Mouse (Mus musculus) gastrocnemius, postnatal 4 days (tissue): ENCODE data around the gene Prn. TPM values are rescaled to one million over a fixed set of nuclear protein-coding genes. Genes with fewer than 3 reads are reported as not detected.

ENCODE experiments used
- DNase-seq, 2 experiments: peaks; one replicate each; pipeline ENCODE4 v3.0.0; 2021 to 2022; ENCODE audit warnings: low spot score in 2 of 2, mixed read lengths in 2 of 2
- total RNA-seq, 2 experiments: library from RNA; stranded (reverse); gene quantifications; 2 replicates each; pipeline ENCODE4 v1.2.3; 2021

Gene Prn
- total RNA-seq, 2 experiments from 2014 or later = not detected

- peak in 1 of 2 experiments; percentile 2 for DNase-seq
Measured at GRCm38 (mm10) chr2:131948156-131948555, 38.4 kb downstream of the Prn start.

DNA sequence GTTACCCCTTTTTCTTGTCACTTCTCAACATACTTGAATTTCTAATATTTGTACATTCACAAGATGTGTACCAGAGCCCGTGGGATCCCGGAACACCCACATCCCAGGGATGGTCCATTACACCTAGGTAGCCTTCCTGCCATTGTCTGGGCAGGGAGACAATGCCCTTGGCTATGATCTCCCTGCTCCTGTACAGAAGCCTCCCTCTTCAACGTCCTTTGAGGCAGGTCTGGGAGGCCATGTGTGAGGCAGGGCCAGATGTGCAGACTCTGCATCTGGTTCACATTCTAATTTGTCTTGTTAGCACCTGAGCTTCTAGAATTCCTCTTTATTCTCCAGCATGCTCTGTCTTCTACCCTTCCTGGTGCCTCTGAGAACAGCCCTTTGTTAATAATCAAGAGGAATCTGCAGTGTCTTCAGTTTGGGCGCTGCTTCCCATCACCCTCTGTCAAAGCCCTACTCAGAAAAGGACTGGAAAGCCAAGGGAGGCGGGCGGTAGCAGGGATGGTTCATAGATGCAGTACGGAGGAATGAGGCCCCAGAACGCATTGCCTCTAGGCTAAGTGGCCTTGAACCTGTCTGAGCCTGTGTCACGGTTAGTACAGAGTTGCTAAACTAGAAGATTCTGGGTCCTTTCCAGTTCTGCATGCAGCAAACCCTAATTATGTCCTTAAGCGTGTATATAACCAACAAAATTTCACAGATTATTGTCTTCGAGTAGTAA is 39.3 kb downstream of the Prn start:
- peak in 1 of 2 experiments; percentile 9 for DNase-seq

DNA sequence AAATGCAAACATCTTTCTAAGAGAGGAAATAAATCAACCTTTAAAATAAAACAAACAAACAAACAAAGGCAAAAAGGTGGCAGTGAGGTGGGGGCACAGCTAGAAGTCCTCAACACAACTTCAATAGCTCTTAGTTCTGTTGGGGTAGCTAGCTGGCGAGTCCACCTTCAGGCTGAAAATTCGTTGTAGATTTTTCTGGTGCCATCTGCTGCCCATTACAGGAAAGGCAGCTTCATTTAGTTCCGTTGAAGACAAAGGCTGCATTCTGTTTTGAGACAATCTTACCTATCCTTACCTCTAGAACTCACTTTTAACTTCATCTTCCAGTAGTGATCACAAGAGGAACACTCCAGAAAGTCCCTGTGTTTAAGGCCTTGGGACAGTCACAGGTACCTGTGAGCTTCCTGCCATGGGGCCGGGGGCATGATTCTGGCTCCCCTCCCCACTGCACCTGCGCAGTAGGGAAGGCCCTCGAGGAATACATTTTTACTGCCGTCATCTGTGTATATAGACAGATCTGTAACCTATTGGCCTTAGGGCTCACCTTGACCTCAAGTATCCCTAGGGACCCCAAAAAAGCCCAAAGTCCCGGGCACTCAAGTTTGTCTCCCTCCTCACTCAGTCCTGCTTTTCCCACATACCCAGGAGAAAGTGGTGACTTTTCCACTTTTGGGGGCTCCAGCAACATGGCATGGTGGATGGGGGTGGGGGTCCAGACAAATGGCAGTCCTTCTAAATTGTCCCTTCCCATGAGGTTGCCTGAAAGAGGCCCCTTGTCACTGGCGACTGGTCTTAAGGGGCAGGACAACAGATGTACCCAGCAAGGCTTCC is 40.2 kb downstream of the Prn start:
- peak in 1 of 2 experiments; percentile 6 for DNase-seq

DNA sequence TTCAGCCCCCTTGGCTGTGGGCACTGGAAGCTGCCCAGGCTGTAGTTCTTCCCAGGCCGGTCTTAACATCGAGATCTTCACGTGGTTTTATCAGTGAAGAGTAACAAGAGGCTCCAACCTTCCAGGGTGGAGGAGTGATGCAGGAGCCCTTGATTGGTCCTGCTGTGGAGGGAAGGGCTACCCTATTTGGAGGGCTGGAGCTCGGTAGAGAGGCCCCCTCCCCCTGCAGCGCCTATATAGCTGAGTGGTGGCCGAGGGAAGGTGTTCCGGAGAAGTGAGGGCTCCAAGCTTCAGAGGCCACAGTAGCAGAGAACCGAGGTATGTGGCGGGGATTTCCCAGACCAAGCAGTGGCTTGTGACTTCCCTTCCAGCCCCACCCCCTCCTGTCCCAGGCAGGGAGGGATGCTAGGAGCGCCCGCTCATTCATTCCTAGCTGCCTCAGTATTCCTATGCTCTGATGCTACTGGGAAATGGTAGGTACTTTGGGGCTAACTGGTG is 40.9 kb downstream of the Prn start, which contains the start of gene Prnd:
TSS of gene Prnd (plus strand) at position 264 of the 498 bp plus-strand sequence.
- no peak for DNase-seq

DNA sequence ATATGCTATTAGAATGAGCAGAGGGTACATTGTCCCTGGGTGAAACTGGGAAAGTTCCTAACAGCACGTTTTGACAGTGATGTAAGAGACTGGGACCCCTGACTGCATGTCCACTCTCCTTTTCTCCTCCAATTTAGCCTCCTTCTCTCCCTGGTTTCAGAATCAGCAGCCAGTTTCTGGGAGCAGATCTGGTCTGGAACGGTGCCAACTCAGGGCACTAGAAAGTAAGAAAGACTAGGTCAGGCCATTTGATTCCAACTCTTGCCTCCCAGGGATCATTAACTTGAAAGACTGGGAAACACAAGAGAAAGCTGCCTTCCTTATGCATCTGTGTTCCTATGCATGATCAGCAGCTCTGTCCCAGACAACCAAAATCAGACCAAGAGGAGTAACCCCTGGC is 42.7 kb downstream of the Prn start:
- no peak for DNase-seq

DNA sequence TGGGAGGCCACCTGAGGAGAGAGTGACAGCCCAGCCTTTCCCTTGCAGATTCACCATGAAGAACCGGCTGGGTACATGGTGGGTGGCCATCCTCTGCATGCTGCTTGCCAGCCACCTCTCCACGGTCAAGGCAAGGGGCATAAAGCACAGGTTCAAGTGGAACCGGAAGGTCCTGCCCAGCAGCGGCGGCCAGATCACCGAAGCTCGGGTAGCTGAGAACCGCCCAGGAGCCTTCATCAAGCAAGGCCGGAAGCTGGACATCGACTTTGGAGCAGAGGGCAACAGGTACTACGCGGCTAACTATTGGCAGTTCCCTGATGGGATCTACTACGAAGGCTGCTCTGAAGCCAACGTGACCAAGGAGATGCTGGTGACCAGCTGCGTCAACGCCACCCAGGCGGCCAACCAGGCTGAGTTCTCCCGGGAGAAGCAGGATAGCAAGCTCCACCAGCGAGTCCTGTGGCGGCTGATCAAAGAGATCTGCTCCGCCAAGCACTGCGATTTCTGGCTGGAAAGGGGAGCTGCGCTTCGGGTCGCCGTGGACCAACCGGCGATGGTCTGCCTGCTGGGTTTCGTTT is 43.3 kb downstream of the Prn start:
- peak in 1 of 2 experiments; percentile 14 for DNase-seq

- no peak for DNase-seq
Measured at GRCm38 (mm10) chr2:131953711-131954110, 44.0 kb downstream of the Prn start.

- DNase-seq = no peak
Measured at GRCm38 (mm10) chr2:131954835-131955234, 45.1 kb downstream of the Prn start.

DNA sequence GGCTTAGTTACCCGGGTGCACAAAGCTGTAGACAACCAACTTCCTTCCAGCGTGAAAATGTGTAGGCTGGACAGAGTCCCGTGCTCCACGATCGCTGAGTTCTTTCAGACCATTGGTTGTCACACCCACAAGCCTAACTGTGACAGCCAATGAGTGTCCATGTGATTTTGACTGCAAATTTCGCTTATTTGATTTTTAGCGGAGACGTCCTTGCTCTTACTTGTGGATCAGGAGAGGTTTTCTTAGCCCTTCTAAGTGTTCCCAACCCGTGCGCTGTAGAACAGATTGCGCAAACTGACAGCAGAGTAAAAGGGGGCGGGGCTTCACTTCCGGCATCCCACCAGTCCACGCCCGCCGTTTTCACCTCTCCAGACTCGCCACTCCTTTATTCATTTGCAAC is 45.5 kb downstream of the Prn start:
- peak in 1 of 2 experiments; percentile 16 for DNase-seq

DNA sequence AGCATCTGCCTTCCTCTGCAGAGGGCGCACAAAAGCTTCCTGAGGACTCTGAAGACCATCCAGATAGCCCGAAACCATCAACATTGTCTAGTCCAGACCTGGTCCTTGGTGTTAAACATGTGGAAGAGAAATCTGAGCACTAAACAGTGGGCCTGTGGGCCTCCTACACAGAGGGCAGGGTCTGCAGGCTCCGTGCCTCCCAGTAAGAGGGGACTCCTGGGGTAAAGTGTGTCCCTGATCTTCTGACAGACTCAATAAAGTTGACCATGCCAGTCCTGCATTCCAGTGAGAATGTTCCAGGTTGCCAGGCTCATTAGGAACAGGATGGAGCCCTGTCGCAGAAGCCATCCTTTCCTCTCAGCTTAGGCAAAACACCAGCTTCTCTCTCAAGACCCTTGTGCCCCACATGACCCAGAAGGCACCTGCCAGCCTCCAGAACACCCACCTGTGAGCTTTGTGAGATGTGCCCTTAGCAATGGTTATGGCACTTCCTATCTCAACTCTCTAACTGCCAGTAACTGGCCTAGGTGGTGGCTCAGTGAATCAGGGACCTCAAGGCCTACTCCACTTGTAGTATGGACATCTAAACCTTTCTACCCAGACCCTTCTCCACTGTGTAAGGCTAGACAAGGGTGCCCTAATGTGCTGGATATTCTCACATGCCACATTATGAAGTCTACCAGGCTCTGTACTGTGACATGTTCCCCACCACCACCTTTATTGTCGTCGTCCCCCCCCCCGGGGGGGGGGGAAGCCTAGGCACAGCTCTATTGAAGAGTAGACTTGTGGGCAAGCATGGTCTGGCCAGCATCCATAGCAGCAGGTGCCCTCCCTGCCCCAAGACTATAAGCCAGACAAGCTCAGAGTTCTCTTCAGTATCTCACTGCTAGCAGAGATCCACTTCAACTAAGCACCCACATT is 46.8 kb downstream of the Prn start:
- peak in 1 of 2 experiments; percentile 13 for DNase-seq

- DNase-seq = peak in 1 of 2 experiments; percentile 15
Measured at GRCm38 (mm10) chr2:131957731-131958222, 48.0 kb downstream of the Prn start.

DNA sequence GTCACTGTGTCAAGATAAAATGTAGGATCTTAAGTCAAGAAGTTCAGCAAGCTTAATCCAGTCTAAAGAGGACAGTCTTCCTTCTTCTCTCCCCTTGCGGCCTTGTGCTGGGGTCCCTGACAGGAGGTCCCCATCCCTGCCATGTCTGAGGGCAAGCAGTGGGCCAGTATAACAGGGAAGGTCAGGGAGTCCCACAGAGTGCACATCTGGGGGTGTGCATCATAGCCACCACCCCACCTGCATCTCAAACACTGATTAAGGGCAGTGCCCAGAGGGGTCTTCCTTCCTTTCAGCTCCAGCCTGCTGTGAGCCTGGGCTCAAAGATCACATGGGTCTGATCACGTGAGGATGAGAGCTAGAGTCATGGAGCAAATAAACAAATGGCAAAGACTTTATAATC is 51.9 kb downstream of the Prn start:
- DNase-seq = no peak

- DNase-seq = no peak
Measured at GRCm38 (mm10) chr2:131970597-131970996, 60.8 kb downstream of the Prn start.

- DNase-seq = no peak
Measured at GRCm38 (mm10) chr2:131971098-131971497, 61.3 kb downstream of the Prn start.

- no peak for DNase-seq
Measured at GRCm38 (mm10) chr2:131976663-131977062, 66.9 kb downstream of the Prn start.

- DNase-seq = peak in 1 of 2 experiments; percentile 31
Measured at GRCm38 (mm10) chr2:131980866-131981265, 71.1 kb downstream of the Prn start.

- peak in 1 of 2 experiments; percentile 51 for DNase-seq
Measured at GRCm38 (mm10) chr2:131982546-131983196, 72.9 kb downstream of the Prn start.

DNA sequence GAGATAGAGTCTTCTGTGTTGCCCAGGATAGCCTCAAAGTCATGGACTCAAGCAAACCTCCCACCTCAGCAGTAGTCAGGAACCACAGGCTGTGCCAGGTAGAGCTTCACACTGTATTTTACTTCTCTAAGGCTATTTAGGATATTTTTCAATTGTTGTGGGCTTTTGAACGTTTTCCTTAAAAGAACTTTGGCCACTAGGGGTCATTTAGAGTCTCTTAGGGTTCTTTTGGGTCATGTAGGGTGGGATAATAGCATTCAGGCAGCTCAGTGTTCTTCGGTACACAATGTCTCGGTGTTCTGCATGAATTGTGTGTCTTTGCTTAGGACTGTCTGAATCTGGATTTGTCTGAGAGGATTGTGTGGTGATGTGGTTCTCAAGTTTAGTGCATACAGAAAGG is 78.2 kb downstream of the Prn start:
- no peak for DNase-seq

DNA sequence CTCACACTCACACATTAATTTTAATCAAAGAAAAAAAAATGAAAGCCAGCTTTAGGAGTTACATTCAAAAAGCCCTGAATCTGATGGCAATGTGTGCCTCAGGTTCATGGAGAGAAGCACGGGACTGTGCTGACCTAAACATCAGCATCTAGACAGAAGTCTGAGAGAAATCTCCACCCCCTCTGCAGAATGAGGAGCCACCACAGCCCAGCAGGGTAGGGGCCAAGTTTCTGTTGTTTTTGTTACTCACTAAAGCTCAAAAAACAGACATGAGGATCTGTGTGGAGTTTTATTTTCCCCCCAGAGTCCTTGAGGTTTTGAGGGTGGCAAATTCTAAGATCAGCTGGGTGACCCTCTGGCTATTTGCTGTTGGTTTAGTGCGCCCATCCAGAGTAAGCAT is 78.8 kb downstream of the Prn start:
- no peak for DNase-seq

GRCm38 (mm10) chr2:131992487-131992886 is 82.7 kb downstream of the Prn start:
- DNase-seq = no peak
